Mouse (Mus musculus): ENCODE data around the gene Cdk17. TPM values are rescaled to one million over a fixed set of nuclear protein-coding genes. Genes with fewer than 3 reads are reported as not detected.

Gene Cdk17
- polyA plus RNA-seq, 1 experiment from 2014 or later = 39.7 TPM

- no peaks in the 10 kb centered on the region for H3K9me3 ChIP-seq (ENCODE audit: control insufficient read depth, low read length)
- no peak for DNase-seq (ENCODE audit: low spot score)
- H3K27ac ChIP-seq (ENCODE audit: low read depth, low read length) = no peak overlapping the region
- 72% methylated on average over 8 of the region's 8 CpGs for WGBS
- H3K4me2 ChIP-seq (ENCODE audit: low read depth) = no peak overlapping the region
- H3K36me3 ChIP-seq (ENCODE audit: control insufficient read depth, insufficient read depth, low read length) = peaks cover 2% of the 10 kb centered on the region
- no peak overlapping the region for H3K4me3 ChIP-seq (ENCODE audit: low read depth, low read length)
- H3K9ac ChIP-seq (ENCODE audit: low read length) = no peak overlapping the region
- peaks cover 7% of the 10 kb centered on the region; the same call in 1 of the 2 replicates for H3K4me1 ChIP-seq (ENCODE audit: control insufficient read depth, insufficient read depth, low read length)
- ATAC-seq (ENCODE audit: insufficient read depth, low FRiP score, low TSS enrichment) = no peak
- H3K27me3 ChIP-seq (ENCODE audit: control insufficient read depth, insufficient read depth, low read length) = no peaks in the 10 kb centered on the region
These were observed 102.8 kb downstream of the Cdk17 start for GRCm38 (mm10) chr10:93263431-93263830.

- H3K4me3 ChIP-seq (ENCODE audit: low read depth, low read length) = no peak overlapping the region
- ATAC-seq (ENCODE audit: insufficient read depth, low FRiP score, low TSS enrichment) = no peak
- H3K4me1 ChIP-seq (ENCODE audit: control insufficient read depth, insufficient read depth, low read length) = peaks cover 7% of the 10 kb centered on the region; the same call in 1 of the 2 replicates
- DNase-seq (ENCODE audit: low spot score) = no peak
- peaks cover 2% of the 10 kb centered on the region for H3K36me3 ChIP-seq (ENCODE audit: control insufficient read depth, insufficient read depth, low read length)
- H3K4me2 ChIP-seq (ENCODE audit: low read depth) = no peak overlapping the region
- no peaks in the 10 kb centered on the region for H3K9me3 ChIP-seq (ENCODE audit: control insufficient read depth, low read length)
- no peak overlapping the region for H3K9ac ChIP-seq (ENCODE audit: low read length)
- 91% methylated on average over 5 of the region's 5 CpGs for WGBS
- no peaks in the 10 kb centered on the region for H3K27me3 ChIP-seq (ENCODE audit: control insufficient read depth, insufficient read depth, low read length)
- H3K27ac ChIP-seq (ENCODE audit: low read depth, low read length) = no peak overlapping the region
These were observed 103.3 kb downstream of the Cdk17 start for GRCm38 (mm10) chr10:93264001-93264400.

- Histone ChIP-seq H3K9ac (ENCODE audit: low read length) (no peak overlapping the region), H3K27me3 (ENCODE audit: control insufficient read depth, insufficient read depth, low read length) (no peaks in the 10 kb centered on the region), H3K4me1 (ENCODE audit: control insufficient read depth, insufficient read depth, low read length) (peaks cover 7% of the 10 kb centered on the region; the same call in 1 of the 2 replicates), H3K36me3 (ENCODE audit: control insufficient read depth, insufficient read depth, low read length) (peaks cover 2% of the 10 kb centered on the region), H3K4me2 (ENCODE audit: low read depth) (no peak overlapping the region), H3K9me3 (ENCODE audit: control insufficient read depth, low read length) (no peaks in the 10 kb centered on the region), H3K27ac (ENCODE audit: low read depth, low read length) (no peak overlapping the region), H3K4me3 (ENCODE audit: low read depth, low read length) (no peak overlapping the region)
- DNase-seq (ENCODE audit: low spot score) (no peak), ATAC-seq (ENCODE audit: insufficient read depth, low FRiP score, low TSS enrichment) (no peak)
- 84% methylated on average over 9 of the region's 9 CpGs for WGBS
These were observed 105.2 kb downstream of the Cdk17 start for GRCm38 (mm10) chr10:93265833-93266232.

- no peak overlapping the region for H3K27ac ChIP-seq (ENCODE audit: low read depth, low read length)
- H3K27me3 ChIP-seq (ENCODE audit: control insufficient read depth, insufficient read depth, low read length) = no peaks in the 10 kb centered on the region
- ATAC-seq (ENCODE audit: insufficient read depth, low FRiP score, low TSS enrichment) = no peak
- H3K36me3 ChIP-seq (ENCODE audit: control insufficient read depth, insufficient read depth, low read length) = peaks cover 2% of the 10 kb centered on the region
- H3K4me1 ChIP-seq (ENCODE audit: control insufficient read depth, insufficient read depth, low read length) = peaks cover 7% of the 10 kb centered on the region; the same call in 1 of the 2 replicates
- H3K4me3 ChIP-seq (ENCODE audit: low read depth, low read length) = no peak overlapping the region
- H3K9ac ChIP-seq (ENCODE audit: low read length) = no peak overlapping the region
- no peaks in the 10 kb centered on the region for H3K9me3 ChIP-seq (ENCODE audit: control insufficient read depth, low read length)
- DNase-seq (ENCODE audit: low spot score) = no peak
- no peak overlapping the region for H3K4me2 ChIP-seq (ENCODE audit: low read depth)
- 94% methylated on average over 7 of the region's 7 CpGs for WGBS
These were observed 105.8 kb downstream of the Cdk17 start for GRCm38 (mm10) chr10:93266521-93266920.

GRCm38 (mm10) chr10:93267509-93267908 lies 106.8 kb downstream of the Cdk17 start:
- ATAC-seq (ENCODE audit: insufficient read depth, low FRiP score, low TSS enrichment) (no peak), DNase-seq (ENCODE audit: low spot score) (no peak)
- no peak overlapping the region for H3K4me2 ChIP-seq (ENCODE audit: low read depth)
- H3K9ac ChIP-seq (ENCODE audit: low read length) = no peak overlapping the region
- H3K36me3 ChIP-seq (ENCODE audit: control insufficient read depth, insufficient read depth, low read length) = peaks cover 2% of the 10 kb centered on the region
- H3K4me1 ChIP-seq (ENCODE audit: control insufficient read depth, insufficient read depth, low read length) = peaks cover under 1% of the 10 kb centered on the region; the same call in 1 of the 2 replicates
- WGBS = 92% methylated on average over 5 of the region's 5 CpGs
- no peaks in the 10 kb centered on the region for H3K27me3 ChIP-seq (ENCODE audit: control insufficient read depth, insufficient read depth, low read length)
- H3K27ac ChIP-seq (ENCODE audit: low read depth, low read length) = no peak overlapping the region
- no peak overlapping the region for H3K4me3 ChIP-seq (ENCODE audit: low read depth, low read length)
- H3K9me3 ChIP-seq (ENCODE audit: control insufficient read depth, low read length) = no peaks in the 10 kb centered on the region

GRCm38 (mm10) chr10:93268339-93268738 lies 107.7 kb downstream of the Cdk17 start:
- no peak overlapping the region for H3K4me2 ChIP-seq (ENCODE audit: low read depth)
- H3K4me1 ChIP-seq (ENCODE audit: control insufficient read depth, insufficient read depth, low read length) = no peaks in the 10 kb centered on the region
- no peak overlapping the region for H3K9ac ChIP-seq (ENCODE audit: low read length)
- H3K36me3 ChIP-seq (ENCODE audit: control insufficient read depth, insufficient read depth, low read length) = peaks cover 2% of the 10 kb centered on the region
- ATAC-seq (ENCODE audit: insufficient read depth, low FRiP score, low TSS enrichment) (no peak), DNase-seq (ENCODE audit: low spot score) (no peak)
- H3K27ac ChIP-seq (ENCODE audit: low read depth, low read length) = no peak overlapping the region
- H3K9me3 ChIP-seq (ENCODE audit: control insufficient read depth, low read length) = no peaks in the 10 kb centered on the region
- H3K4me3 ChIP-seq (ENCODE audit: low read depth, low read length) = no peak overlapping the region
- H3K27me3 ChIP-seq (ENCODE audit: control insufficient read depth, insufficient read depth, low read length) = no peaks in the 10 kb centered on the region
- 94% methylated on average over 3 of the region's 3 CpGs for WGBS

GRCm38 (mm10) chr10:93269744-93270143 lies 109.1 kb downstream of the Cdk17 start:
- Histone ChIP-seq H3K27ac (ENCODE audit: low read depth, low read length) (no peak overlapping the region), H3K4me3 (ENCODE audit: low read depth, low read length) (no peak overlapping the region), H3K9me3 (ENCODE audit: control insufficient read depth, low read length) (no peaks in the 10 kb centered on the region), H3K4me1 (ENCODE audit: control insufficient read depth, insufficient read depth, low read length) (peaks cover 3% of the 10 kb centered on the region; the same call in 1 of the 2 replicates), H3K27me3 (ENCODE audit: control insufficient read depth, insufficient read depth, low read length) (no peaks in the 10 kb centered on the region), H3K36me3 (ENCODE audit: control insufficient read depth, insufficient read depth, low read length) (peaks cover 2% of the 10 kb centered on the region), H3K4me2 (ENCODE audit: low read depth) (no peak overlapping the region), H3K9ac (ENCODE audit: low read length) (no peak overlapping the region)
- DNase-seq (ENCODE audit: low spot score) (no peak), ATAC-seq (ENCODE audit: insufficient read depth, low FRiP score, low TSS enrichment) (no peak)
- WGBS = 71% methylated on average over 4 of the region's 4 CpGs

- Histone ChIP-seq H3K4me2 (ENCODE audit: low read depth) (no peak overlapping the region), H3K9ac (ENCODE audit: low read length) (no peak overlapping the region), H3K36me3 (ENCODE audit: control insufficient read depth, insufficient read depth, low read length) (no peaks in the 10 kb centered on the region), H3K4me3 (ENCODE audit: low read depth, low read length) (no peak overlapping the region), H3K9me3 (ENCODE audit: control insufficient read depth, low read length) (no peaks in the 10 kb centered on the region), H3K4me1 (ENCODE audit: control insufficient read depth, insufficient read depth, low read length) (peaks cover 3% of the 10 kb centered on the region; the same call in 1 of the 2 replicates), H3K27ac (ENCODE audit: low read depth, low read length) (no peak overlapping the region), H3K27me3 (ENCODE audit: control insufficient read depth, insufficient read depth, low read length) (no peaks in the 10 kb centered on the region)
- ATAC-seq (ENCODE audit: insufficient read depth, low FRiP score, low TSS enrichment) (no peak), DNase-seq (ENCODE audit: low spot score) (no peak)
- whole genome bisulfite sequencing = 92% methylated on average over 6 of the region's 6 CpGs
These were observed 110.3 kb downstream of the Cdk17 start for GRCm38 (mm10) chr10:93270889-93271460.

GRCm38 (mm10) chr10:93271831-93272230 lies 111.2 kb downstream of the Cdk17 start:
- no peak overlapping the region for H3K4me3 ChIP-seq (ENCODE audit: low read depth, low read length)
- no peaks in the 10 kb centered on the region for H3K36me3 ChIP-seq (ENCODE audit: control insufficient read depth, insufficient read depth, low read length)
- 87% methylated on average over 7 of the region's 7 CpGs for WGBS
- no peaks in the 10 kb centered on the region for H3K9me3 ChIP-seq (ENCODE audit: control insufficient read depth, low read length)
- DNase-seq (ENCODE audit: low spot score) (no peak), ATAC-seq (ENCODE audit: insufficient read depth, low FRiP score, low TSS enrichment) (no peak)
- no peaks in the 10 kb centered on the region for H3K27me3 ChIP-seq (ENCODE audit: control insufficient read depth, insufficient read depth, low read length)
- H3K4me2 ChIP-seq (ENCODE audit: low read depth) = no peak overlapping the region
- H3K9ac ChIP-seq (ENCODE audit: low read length) = no peak overlapping the region
- no peak overlapping the region for H3K27ac ChIP-seq (ENCODE audit: low read depth, low read length)
- H3K4me1 ChIP-seq (ENCODE audit: control insufficient read depth, insufficient read depth, low read length) = peaks cover 3% of the 10 kb centered on the region; the same call in 1 of the 2 replicates
